Mouse (Mus musculus) activated CD4-positive, CD25-positive, alpha-beta regulatory T cell, adult 9 weeks (primary cell): ENCODE measurements around the gene Lipi. TPM values are rescaled to one million over a fixed set of nuclear protein-coding genes. Genes with fewer than 3 reads are reported as not detected.

Source experiments
- polyA plus RNA-seq: library from polyadenylated mRNA; unstranded; fragments of 100-300 nt; shearing (Covaris generic); gene quantifications from one replicate; pipeline ENCODE4 v1.2.1, GENCODE M21; 2017

Lipi gene
- polyA plus RNA-seq = not detected

GRCm38 (mm10) chr16:75585961-75586360 lies at the start of gene Lipi:
Lipi (minus strand) TSS chr16:75586061.

DNA sequence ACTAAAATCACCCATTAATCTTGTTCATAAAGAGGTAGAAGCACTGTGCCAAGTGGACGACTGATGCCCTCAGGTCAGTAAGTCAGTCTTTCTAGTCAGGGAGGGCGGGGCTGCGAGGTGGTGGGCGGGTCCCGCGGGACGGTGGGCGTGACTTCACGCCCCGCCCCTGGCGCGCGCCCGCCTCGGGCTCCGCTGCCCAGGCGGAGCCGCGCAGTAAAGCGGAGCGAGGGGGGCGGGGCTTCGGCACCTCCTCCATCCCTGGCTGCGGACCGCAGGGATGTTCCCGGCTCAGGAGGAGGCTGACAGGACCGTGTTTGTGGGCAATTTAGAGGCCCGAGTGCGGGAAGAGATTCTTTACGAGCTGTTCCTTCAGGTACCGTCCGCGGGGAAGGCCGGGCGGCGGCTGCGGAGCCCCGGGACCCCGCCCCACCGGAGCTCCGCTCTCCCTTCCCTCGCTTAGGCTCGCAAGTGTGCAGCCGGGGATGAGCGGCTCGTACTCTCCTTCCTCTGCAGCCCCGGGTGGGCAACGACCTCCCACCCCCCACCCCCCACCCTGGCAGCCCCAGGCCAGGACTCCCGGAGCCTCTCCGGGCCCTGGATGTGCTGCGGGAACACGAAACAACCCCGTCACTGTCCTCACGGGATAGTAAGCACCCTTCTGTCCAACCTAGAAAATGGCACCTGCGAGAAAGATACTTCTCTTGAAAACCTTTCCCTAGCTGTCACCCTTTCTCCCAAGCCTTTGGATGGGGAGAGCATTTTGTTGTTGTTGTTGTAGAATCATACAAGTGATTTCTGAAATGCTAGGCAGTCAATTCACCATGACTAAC lies 7.0 kb upstream of the Lipi start, which contains the start of gene Rbm11:
Rbm11 (plus strand) TSS at position 174 of the 830 bp plus-strand sequence.

Other genes starting within 250 kb of the Lipi start
- gene Rbm11, start 6.8 kb upstream of the Lipi start, polyA plus RNA-seq = 0.93 TPM
- gene Hspa13, start 181.0 kb upstream of the Lipi start, polyA plus RNA-seq = 15.6 TPM